Mouse (Mus musculus) limb, embryonic 13.5 days (tissue): ENCODE data around the gene Mllt10. TPM values are rescaled to one million over a fixed set of nuclear protein-coding genes. Genes with fewer than 3 reads are reported as not detected.

Experiments used
- ATAC-seq: fragments of 200-750 bp; cut with Nextera tagmentation; 2 replicates; pipeline ENCODE4 v1.8.0; 2017; ENCODE audit warnings: low read depth, moderate number of reproducible peaks, moderate TSS enrichment; ENCODE audit not compliant: low FRiP score
- H3K27ac ChIP-seq: fragments of 300-500 bp; sonication (generic); 2 replicates; pipeline ENCODE4 v1.5.1; 2015; ENCODE audit warnings: inconsistent platforms, mild to moderate bottlenecking, moderate library complexity
- H3K27me3 ChIP-seq: fragments of 300-500 bp; sonication (generic); 2 replicates; pipeline ENCODE4 v1.6.1; 2015; ENCODE audit warnings: mild to moderate bottlenecking, inconsistent platforms
- H3K36me3 ChIP-seq: fragments of 300-500 bp; sonication (generic); 2 replicates; pipeline ENCODE4 v1.6.1; 2015; ENCODE audit warnings: inconsistent platforms, mild to moderate bottlenecking, moderate library complexity
- H3K4me1 ChIP-seq: fragments of 300-500 bp; sonication (generic); 2 replicates; pipeline ENCODE4 v1.6.1; 2015; ENCODE audit warnings: inconsistent platforms
- H3K4me2 ChIP-seq: fragments of 300-500 bp; sonication (generic); replicated peaks from 2 replicates; pipeline ENCODE4 v1.6.1; 2015; ENCODE audit warnings: inconsistent platforms, mild to moderate bottlenecking, moderate library complexity
- H3K4me3 ChIP-seq: fragments of 300-500 bp; sonication (generic); 2 replicates; pipeline ENCODE4 v1.5.1; 2015; ENCODE audit warnings: moderate library complexity, mild to moderate bottlenecking, inconsistent platforms
- H3K9ac ChIP-seq: fragments of 300-500 bp; sonication (generic); 2 replicates; pipeline ENCODE4 v1.6.1; 2015; ENCODE audit warnings: mild to moderate bottlenecking, inconsistent platforms
- H3K9me3 ChIP-seq: fragments of 300-500 bp; sonication (generic); 2 replicates; pipeline ENCODE4 v1.6.1; 2016; ENCODE audit warnings: inconsistent platforms
- WGBS: fragments of 180-500 bp; shearing (Covaris S2); methylation state at CpG from one replicate; pipeline ENCODE4 v1.1.7; 2015; 5-methylcytosine and 5-hydroxymethylcytosine counted together
- polyA plus RNA-seq: library from polyadenylated mRNA; unstranded; fragments of >200 nt; fragmentation: Nextera tagmentation; extraction: Ambion mirVana; gene quantifications from 2 replicates; pipeline ENCODE4 v1.2.1, GENCODE M21; 2015

Mllt10 gene
- polyA plus RNA-seq, 1 experiment from 2014 or later: 68.1 TPM

DNA sequence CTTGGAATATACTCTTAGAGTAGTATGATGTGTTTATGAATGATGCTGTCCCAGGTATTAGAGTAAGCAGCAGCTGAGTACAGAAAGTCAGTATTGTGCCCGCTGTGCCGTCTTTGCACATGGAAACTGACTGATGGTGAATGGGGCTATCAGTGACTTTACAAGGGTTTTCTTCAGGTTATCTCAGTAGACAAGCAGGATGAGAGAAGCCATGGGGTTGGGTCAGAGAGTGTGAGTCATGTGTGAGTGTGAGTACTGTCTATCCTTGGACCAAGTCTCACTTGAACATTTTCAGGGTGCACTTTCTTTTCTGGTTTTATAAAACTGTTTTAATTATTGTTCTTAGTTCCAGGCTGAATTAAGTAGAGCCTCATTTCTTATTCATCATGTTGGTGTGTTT lies 133.3 kb downstream of the Mllt10 start:
- Histone ChIP-seq H3K27me3 (no peaks in the 10 kb centered on the region), H3K9ac (no peak overlapping the region), H3K27ac (no peak overlapping the region), H3K36me3 (peaks cover 65% of the 10 kb centered on the region), H3K4me3 (no peak overlapping the region), H3K4me2 (no peak overlapping the region), H3K4me1 (peaks cover 3% of the 10 kb centered on the region; the same call in 1 of the 2 replicates), H3K9me3 (no peaks in the 10 kb centered on the region)
- WGBS: 97% methylated on average over 2 of the region's 2 CpGs
- ATAC-seq: no peak

DNA sequence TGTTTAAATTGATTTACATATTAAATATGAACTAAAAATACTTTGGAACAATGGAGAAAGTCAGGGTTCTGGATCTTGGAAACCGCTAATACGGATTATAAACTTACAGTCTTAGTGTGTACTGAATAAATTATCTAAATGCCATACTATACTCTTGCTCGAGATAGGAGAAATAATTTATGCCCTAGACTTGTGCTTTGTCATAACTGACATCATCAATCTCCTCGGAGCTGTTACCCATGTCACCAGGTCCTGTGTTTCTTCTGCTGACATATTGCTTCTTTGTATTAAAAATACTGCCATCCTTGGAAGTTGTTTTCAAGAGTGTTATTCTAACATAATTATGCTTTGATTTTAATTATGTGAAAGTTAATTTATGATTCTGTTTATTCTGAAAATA lies 140.2 kb downstream of the Mllt10 start:
- no peak overlapping the region for H3K4me3 ChIP-seq
- 78% methylated on average over 4 of the region's 4 CpGs for WGBS
- no peak for ATAC-seq
- no peak overlapping the region for H3K27ac ChIP-seq
- no peak overlapping the region for H3K9ac ChIP-seq
- H3K9me3 ChIP-seq: no peaks in the 10 kb centered on the region
- H3K36me3 ChIP-seq: peaks cover 35% of the 10 kb centered on the region
- peaks cover 17% of the 10 kb centered on the region for H3K4me1 ChIP-seq
- no peaks in the 10 kb centered on the region for H3K27me3 ChIP-seq
- H3K4me2 ChIP-seq: no peak overlapping the region

DNA sequence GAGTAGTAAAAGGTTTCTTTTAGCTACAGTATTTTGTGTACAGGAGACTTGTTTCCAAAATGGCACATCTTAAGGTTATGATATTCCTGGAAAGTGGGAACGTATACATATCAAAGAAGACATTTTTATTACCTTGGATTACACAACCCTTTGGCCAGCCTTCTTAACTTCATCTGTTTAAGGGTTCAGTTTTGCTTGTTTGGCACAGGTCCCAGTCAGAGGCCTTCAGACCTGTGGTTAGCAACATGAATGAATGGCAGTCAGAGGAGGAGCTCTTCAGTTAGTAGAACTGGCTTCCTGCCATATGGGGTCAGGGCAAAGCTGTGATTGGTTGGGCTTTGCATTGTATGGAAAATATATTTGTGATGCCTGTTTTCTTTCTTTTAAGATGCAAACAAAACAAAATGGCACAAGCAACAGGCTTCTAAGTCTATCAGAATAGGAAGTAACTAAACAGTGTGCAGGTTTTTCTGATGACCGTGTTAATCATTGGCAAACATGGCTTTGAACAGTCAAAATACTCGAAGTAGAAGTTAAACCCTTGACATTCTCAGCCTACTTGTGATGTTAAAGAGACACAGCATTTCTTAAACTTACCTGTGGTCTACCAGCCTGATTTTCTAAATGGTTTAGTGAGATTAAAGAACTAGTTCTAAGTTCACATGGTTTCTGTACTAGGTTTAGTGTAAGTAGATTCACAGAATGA lies 140.8 kb downstream of the Mllt10 start:
- Histone ChIP-seq H3K4me3 (no peak overlapping the region), H3K27me3 (no peaks in the 10 kb centered on the region), H3K9ac (no peak overlapping the region), H3K4me1 (peaks cover 17% of the 10 kb centered on the region), H3K4me2 (no peak overlapping the region), H3K36me3 (peaks cover 34% of the 10 kb centered on the region), H3K9me3 (no peaks in the 10 kb centered on the region), H3K27ac (no peak overlapping the region)
- ATAC-seq: peak; percentile 71
- 61% methylated on average over 3 of the region's 3 CpGs for WGBS

DNA sequence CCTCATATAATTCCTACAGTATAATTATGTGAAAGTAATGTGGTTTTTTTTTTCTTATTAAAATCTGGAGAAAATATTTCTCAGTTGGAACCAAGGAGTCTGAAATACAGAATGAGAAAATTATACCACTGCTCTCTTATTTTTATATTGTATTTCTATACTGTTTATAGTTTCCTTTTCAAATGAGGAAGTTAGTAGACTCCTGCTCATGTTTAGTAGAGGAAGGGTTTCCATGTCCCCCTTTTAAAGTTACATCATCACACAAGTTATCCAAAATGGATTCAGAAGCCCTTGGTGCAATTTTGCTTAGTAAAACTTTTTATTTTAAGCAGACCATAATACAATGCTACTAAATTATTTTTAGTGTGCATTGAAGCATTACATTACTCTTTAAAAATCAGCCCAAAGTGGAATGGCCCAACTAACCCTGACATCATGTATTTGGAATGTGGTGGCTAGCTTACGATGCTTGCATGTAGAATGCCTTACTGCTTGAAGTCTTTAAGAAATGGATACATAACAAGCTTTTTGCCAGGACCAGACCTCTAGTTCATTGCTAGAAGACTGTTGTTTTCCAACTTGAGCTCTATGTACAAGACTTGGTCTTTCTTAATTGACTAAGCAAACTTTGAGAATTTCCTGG lies 146.9 kb downstream of the Mllt10 start:
- WGBS: 54% methylated on average over 1 of the region's 1 CpGs
- Histone ChIP-seq H3K9ac (no peak overlapping the region), H3K4me3 (no peak overlapping the region), H3K4me2 (no peak overlapping the region), H3K4me1 (peaks cover 4% of the 10 kb centered on the region), H3K9me3 (no peaks in the 10 kb centered on the region), H3K27me3 (no peaks in the 10 kb centered on the region), H3K36me3 (peaks cover 63% of the 10 kb centered on the region), H3K27ac (no peak overlapping the region)
- ATAC-seq: peak; percentile 74

DNA sequence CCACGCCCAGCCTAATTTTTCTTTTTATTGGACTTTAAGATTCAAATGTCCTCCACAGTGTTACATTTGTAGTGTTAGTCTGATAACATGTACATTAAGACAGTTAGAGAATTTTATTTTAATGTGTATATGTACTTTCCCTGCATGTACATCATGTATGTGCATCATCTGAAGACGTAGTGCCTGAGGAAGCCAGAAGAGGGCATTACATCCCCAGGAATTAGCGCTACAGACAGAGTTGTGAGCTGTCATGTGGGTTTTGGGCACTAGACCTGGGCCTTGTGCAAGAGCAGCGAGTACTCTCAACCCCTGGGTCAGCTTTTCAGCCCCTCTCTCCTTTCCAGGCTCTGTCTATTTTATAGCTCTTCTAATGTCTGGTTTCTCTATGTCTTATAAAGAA lies 147.9 kb downstream of the Mllt10 start:
- 92% methylated on average over 4 of the region's 4 CpGs for WGBS
- no peaks in the 10 kb centered on the region for H3K9me3 ChIP-seq
- H3K4me3 ChIP-seq: no peak overlapping the region
- no peak for ATAC-seq
- H3K4me2 ChIP-seq: no peak overlapping the region
- no peak overlapping the region for H3K9ac ChIP-seq
- peaks cover 3% of the 10 kb centered on the region; the same call in 1 of the 2 replicates for H3K4me1 ChIP-seq
- H3K27ac ChIP-seq: no peak overlapping the region
- H3K36me3 ChIP-seq: peaks cover 64% of the 10 kb centered on the region
- no peaks in the 10 kb centered on the region for H3K27me3 ChIP-seq

DNA sequence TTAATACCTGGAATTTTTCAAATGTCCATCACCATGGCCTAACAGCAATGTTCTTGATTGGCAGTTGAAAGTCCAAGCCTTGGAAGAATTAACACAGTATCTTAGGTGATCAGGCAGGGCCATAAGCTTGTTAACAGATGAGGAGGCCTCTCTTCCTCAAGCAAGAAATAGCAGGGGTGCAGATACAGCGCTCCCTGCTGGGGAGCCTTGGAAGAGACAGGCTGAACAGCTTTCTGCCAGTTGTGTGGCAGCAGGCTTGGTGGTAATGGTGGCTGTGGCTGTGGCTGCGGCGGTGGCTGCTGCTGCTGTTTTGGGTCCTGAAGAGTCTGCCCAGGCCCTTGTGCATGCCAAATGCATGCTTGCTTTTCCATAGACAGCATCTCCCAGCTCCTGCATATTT lies 150.1 kb downstream of the Mllt10 start:
- no peak overlapping the region for H3K27ac ChIP-seq
- ATAC-seq: no peak
- H3K4me1 ChIP-seq: peaks cover 3% of the 10 kb centered on the region; the same call in 1 of the 2 replicates
- WGBS: 80% methylated on average over 3 of the region's 3 CpGs
- H3K4me3 ChIP-seq: no peak overlapping the region
- peaks cover 66% of the 10 kb centered on the region for H3K36me3 ChIP-seq
- H3K9me3 ChIP-seq: no peaks in the 10 kb centered on the region
- H3K9ac ChIP-seq: no peak overlapping the region
- no peak overlapping the region for H3K4me2 ChIP-seq
- no peaks in the 10 kb centered on the region for H3K27me3 ChIP-seq

DNA sequence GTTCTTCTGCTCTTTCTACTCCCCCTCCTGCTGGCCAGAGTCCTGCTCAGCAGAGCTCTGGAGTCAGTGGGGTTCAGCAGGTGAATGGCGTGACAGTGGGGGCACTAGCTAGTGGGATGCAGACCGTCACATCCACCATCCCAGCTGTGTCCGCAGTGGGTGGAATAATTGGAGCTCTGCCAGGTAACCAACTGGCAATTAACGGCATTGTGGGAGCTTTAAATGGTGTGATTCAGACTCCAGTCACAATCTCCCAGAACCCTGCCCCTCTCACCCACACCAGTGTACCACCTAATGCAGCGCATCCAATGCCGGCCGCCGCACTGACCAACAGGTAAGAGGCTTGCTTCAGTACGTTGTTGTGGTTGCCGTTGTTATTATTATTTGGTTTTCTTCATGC lies 151.8 kb downstream of the Mllt10 start:
- no peak overlapping the region for H3K9ac ChIP-seq
- H3K27me3 ChIP-seq: no peaks in the 10 kb centered on the region
- 78% methylated on average over 10 of the region's 10 CpGs for WGBS
- no peak overlapping the region for H3K4me2 ChIP-seq
- peaks cover 75% of the 10 kb centered on the region for H3K36me3 ChIP-seq
- no peak for ATAC-seq
- no peaks in the 10 kb centered on the region for H3K9me3 ChIP-seq
- peaks cover 3% of the 10 kb centered on the region; the same call in 1 of the 2 replicates for H3K4me1 ChIP-seq
- H3K4me3 ChIP-seq: no peak overlapping the region
- H3K27ac ChIP-seq: no peak overlapping the region

DNA sequence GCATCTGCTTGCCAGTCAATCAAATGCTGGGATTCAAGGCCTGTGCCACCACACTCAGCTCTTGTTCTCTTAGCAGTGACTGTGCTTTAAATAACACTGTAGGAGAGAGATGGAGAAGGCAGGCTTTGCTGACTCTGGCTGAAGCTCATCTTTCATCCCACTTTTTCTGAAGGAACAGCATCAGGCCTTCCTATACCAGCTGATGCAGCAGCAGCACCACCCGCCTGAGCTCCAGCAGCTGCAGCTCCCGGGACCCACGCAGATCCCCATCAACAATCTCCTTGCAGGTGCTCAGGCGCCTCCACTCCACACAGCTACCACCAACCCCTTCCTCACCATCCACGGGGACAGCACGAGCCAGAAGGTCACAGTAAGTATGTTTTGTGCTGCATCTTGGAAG lies 153.5 kb downstream of the Mllt10 start:
- Histone ChIP-seq H3K4me1 (no peaks in the 10 kb centered on the region), H3K9me3 (no peaks in the 10 kb centered on the region), H3K4me3 (no peak overlapping the region), H3K4me2 (no peak overlapping the region), H3K36me3 (peaks cover 79% of the 10 kb centered on the region), H3K27me3 (no peaks in the 10 kb centered on the region), H3K27ac (no peak overlapping the region), H3K9ac (no peak overlapping the region)
- no peak for ATAC-seq
- WGBS: 84% methylated on average over 6 of the region's 6 CpGs

DNA sequence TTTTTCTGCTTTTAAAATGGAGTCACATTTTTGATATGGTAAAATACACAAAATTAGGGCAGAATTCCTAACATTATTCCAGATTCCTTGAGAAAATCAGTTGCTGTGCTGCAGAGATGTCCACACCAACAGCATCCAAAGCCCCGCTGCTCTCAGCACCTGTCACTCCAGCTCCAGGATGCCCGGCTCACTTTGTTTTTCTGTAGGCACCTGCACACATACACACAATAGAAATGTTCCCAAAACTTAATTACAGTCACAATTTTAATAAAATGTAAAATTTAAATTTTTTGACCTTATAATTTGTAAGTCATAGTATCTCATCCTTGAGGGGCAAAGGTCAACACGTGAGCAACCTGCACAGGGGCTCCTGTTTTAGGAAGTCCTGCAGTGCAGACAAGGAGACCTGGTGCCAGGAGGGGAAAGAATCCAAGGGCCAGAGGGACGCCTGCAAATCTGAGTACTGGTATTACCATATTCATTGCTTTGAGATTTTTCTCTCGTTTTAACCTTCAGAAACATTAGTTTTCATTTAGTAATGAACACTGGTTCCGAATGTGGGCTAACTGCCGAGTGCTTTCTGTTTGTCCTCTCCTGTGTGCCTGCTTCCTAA lies 154.3 kb downstream of the Mllt10 start:
- peaks cover 80% of the 10 kb centered on the region for H3K36me3 ChIP-seq
- H3K9ac ChIP-seq: no peak overlapping the region
- 90% methylated on average over 7 of the region's 7 CpGs for WGBS
- no peaks in the 10 kb centered on the region for H3K9me3 ChIP-seq
- H3K4me2 ChIP-seq: no peak overlapping the region
- no peak overlapping the region for H3K27ac ChIP-seq
- no peak overlapping the region for H3K4me3 ChIP-seq
- no peak for ATAC-seq
- no peaks in the 10 kb centered on the region for H3K27me3 ChIP-seq
- 0 out of 2 replicates have a peak, but pooled peaks cover 4% of the 10 kb centered on the region for H3K4me1 ChIP-seq

DNA sequence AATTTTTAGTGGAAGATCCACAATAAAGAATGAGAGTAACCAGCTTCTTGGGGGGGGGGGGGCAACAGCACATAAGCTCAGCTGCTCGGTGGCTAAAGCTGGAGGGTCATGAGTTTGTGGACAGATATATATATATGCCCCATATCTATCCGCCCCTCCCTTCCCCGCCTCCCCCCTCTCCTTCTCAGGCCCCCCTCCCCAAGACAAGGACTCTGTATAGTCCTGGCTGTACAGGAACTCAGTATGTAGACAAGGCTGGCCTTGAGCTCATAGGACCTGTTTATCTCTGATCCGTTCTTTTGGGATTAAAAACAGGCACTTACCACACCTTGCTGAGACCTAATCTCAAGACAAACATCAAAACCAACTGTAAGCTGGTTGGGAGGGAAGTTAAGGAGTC lies 154.9 kb downstream of the Mllt10 start:
- ATAC-seq: no peak
- H3K4me1 ChIP-seq: 0 out of 2 replicates have a peak, but pooled peaks cover 4% of the 10 kb centered on the region
- no peak overlapping the region for H3K4me3 ChIP-seq
- H3K9me3 ChIP-seq: no peaks in the 10 kb centered on the region
- H3K4me2 ChIP-seq: no peak overlapping the region
- no peak overlapping the region for H3K9ac ChIP-seq
- H3K27ac ChIP-seq: no peak overlapping the region
- 99% methylated on average over 4 of the region's 4 CpGs for WGBS
- H3K27me3 ChIP-seq: no peaks in the 10 kb centered on the region
- peaks cover 82% of the 10 kb centered on the region for H3K36me3 ChIP-seq

DNA sequence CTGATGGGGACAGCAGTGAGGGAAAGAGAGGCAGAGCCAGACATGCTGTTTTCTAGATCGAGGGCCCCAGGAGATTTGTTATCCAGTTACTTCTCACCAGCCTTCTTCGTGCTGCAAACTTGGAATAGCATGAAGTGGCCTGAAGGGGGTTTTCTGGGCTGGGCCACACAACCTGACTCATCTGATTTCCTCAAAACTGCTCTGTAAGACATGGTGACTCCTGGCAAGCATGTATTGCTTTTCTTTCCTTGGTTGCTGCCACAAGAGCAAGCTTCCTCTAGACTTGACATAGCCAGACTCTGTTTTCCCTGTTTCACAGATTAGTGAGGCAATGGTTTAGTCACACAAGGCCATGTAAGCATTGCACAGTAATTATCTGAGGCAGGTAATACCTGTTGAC lies 159.0 kb downstream of the Mllt10 start:
- WGBS: 85% methylated on average over 2 of the region's 2 CpGs
- Histone ChIP-seq H3K27me3 (no peaks in the 10 kb centered on the region), H3K27ac (no peak overlapping the region), H3K9ac (no peak overlapping the region), H3K4me1 (peaks cover 7% of the 10 kb centered on the region; the same call in 1 of the 2 replicates), H3K4me3 (no peak overlapping the region), H3K4me2 (no peak overlapping the region), H3K9me3 (no peaks in the 10 kb centered on the region), H3K36me3 (peaks cover 85% of the 10 kb centered on the region)
- ATAC-seq: no peak

DNA sequence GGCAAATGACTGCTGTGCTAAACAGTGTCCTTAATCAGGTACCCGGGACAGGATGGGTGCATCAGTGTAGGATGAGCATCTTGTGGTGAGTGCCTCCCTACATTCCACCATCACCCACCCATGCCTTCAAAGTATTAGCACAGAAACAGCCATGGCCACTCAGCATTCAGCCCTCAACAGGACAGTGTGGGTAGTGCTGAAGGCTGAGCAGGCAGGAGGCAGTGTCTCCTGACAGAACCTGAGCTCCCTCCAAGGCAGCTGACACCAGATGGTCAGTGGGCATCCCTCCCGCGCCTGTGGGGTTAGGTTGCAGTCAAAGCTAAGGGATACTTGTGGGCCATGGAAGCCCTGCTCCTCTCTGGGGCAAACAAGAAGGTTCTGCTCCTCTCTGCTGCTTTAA lies 162.8 kb downstream of the Mllt10 start:
- H3K27me3 ChIP-seq: no peaks in the 10 kb centered on the region
- ATAC-seq: peak; percentile 34; the same call in 1 of the 2 replicates
- peaks cover 70% of the 10 kb centered on the region for H3K36me3 ChIP-seq
- H3K4me2 ChIP-seq: no peak overlapping the region
- no peak overlapping the region for H3K9ac ChIP-seq
- peaks cover 7% of the 10 kb centered on the region; the same call in 1 of the 2 replicates for H3K4me1 ChIP-seq
- 51% methylated on average over 3 of the region's 3 CpGs for WGBS
- peak overlapping the region; percentile 33; the same call in 1 of the 2 replicates for H3K27ac ChIP-seq
- H3K9me3 ChIP-seq: no peaks in the 10 kb centered on the region
- H3K4me3 ChIP-seq: no peak overlapping the region
